Mouse (Mus musculus): ENCODE measurements at regions not wholly inside any gene's neighbourhood (a gene's known extent, or its start where the extent isn't known, plus 50 kb on each side); places are given as distances from the start of the nearest gene placed in this dataset.

- no peak for DNase-seq (ENCODE audit: low spot score in 2 of 2)
These were observed 336.8 kb upstream of the 4930535I16Rik start for GRCm38 (mm10) chr4:124254446-124255182.

GRCm38 (mm10) chr4:124241600-124241999 lies 323.8 kb upstream of the 4930535I16Rik start:
- DNase-seq (ENCODE audit: low spot score in 2 of 2), result no peak

GRCm38 (mm10) chr4:124236476-124236875 lies 318.7 kb upstream of the 4930535I16Rik start:
- DNase-seq (ENCODE audit: low spot score in 2 of 2), result peak in 1 of 2 experiments; percentile 11

DNA sequence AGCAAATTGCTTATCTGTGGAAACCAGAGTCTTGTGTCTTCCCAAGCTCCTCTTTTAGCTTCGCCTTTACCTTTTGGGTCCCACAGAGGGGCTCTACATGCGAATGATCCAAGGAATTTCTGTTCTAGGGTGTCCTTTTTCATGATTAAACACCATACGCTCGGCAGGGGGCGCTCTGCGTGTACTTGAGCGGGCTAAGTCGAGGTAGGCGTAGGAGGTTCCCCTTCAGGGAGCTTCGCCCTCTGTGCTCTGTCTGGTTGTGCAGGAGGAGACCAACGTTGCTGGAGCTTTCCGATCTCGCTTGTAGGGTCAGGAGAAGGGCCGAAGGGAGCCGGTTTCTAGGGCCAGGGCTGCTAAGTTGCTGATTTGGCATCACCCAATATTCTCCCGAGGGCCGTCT lies 310.7 kb upstream of the 4930535I16Rik start:
- peak in 1 of 2 experiments; percentile 77 for DNase-seq (ENCODE audit: low spot score in 2 of 2)

GRCm38 (mm10) chr4:124223646-124224500 lies 306.1 kb upstream of the 4930535I16Rik start:
- DNase-seq (ENCODE audit: low spot score in 2 of 2), result no peak

GRCm38 (mm10) chr4:124221736-124222135 lies 303.9 kb upstream of the 4930535I16Rik start:
- DNase-seq (ENCODE audit: low spot score in 2 of 2), result no peak

DNA sequence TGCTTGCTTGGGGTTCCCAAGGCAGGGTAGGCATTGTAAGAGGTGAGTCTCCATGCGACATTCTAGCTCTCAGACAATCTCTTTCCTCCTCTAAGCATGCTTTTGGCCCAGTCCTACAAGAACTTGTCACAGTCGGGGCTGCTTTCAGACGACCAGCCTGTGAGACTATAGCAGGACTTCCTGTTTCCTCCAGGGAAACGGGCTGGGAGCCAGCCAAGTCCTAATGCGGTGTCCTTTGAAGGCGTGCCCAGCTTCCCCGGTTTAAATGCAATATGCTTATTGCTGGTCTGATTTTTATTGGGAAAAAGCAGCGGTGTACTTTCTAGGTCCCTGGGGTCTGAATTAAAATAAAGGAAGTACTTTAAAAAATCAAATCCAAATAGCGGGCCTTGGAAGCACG lies 299.4 kb upstream of the 4930535I16Rik start:
- DNase-seq (ENCODE audit: low spot score in 2 of 2), result no peak

GRCm38 (mm10) chr4:124216351-124216750 lies 298.5 kb upstream of the 4930535I16Rik start:
- no peak for DNase-seq (ENCODE audit: low spot score in 2 of 2)

DNA sequence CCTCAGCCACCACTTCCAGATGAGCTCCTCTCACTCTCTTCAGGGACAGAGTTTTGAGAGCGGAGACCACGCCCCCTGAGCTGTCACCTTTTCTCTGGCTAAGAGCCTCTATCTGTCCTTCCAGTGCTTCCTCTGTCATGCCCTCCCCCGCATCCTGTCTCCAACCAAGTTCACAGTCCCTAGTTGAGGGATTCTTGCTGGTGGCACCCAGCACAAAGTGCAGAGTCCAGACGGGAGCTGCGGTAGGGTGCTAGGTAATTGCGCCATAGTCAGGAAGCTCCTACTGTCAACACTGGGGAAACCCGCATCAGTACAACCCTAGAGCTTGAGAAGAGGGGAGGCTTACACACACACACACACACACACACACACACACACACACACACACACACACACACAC lies 297.3 kb upstream of the 4930535I16Rik start:
- DNase-seq (ENCODE audit: low spot score in 2 of 2), result no peak

- DNase-seq (ENCODE audit: low spot score in 2 of 2), result peak in 1 of 2 experiments; percentile 68
These were observed 292.3 kb upstream of the 4930535I16Rik start for GRCm38 (mm10) chr4:124210103-124210502.

DNA sequence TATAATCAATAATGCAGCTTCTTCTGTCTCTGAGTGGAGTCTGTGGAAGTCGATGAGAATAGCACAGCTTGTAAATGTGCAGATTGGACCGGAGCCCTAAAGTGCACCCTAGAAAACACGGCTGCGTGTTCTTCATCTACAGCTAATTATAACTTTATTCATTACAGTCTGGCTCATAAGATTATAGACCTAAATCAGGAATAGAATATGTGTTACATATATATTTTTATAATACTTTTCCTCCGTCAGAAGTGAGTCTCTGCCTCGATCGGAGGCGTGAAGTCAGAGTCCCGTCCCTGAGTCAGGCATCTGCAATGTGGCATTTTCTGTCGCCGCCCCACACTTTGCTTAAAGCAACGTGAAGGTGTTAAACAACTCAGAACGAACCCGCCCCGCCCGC lies 288.7 kb upstream of the 4930535I16Rik start:
- DNase-seq (ENCODE audit: low spot score in 2 of 2), result peak; percentile 48 to 55

- DNase-seq (ENCODE audit: low spot score in 2 of 2), result no peak
These were observed 285.9 kb upstream of the 4930535I16Rik start for GRCm38 (mm10) chr4:124203736-124204135.

GRCm38 (mm10) chr4:124199884-124200844 lies 282.3 kb upstream of the 4930535I16Rik start:
- DNase-seq (ENCODE audit: low spot score in 2 of 2), result no peak

DNA sequence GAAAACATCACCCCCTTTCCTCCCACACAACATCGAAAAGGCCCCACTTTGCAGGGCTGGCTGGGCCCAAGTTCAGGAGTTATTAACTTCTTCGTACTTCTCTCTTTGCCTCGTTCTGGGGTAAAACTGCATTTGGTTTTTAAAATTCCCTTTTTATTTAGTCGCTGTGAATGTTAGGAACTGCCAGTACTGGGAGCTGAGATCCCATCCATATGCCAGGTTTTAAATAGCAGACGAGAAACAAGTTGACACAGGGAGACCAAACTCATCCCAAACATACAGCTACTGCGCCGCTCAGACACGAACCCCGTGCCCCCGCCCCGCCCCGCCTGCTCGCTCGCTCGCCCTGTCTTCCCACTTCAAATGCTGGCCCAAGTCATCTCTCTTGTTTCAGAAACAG lies 281.0 kb upstream of the 4930535I16Rik start:
- DNase-seq (ENCODE audit: low spot score in 2 of 2), result peak in 1 of 2 experiments; percentile 23

GRCm38 (mm10) chr4:124196711-124197110 lies 278.9 kb upstream of the 4930535I16Rik start:
- DNase-seq (ENCODE audit: low spot score in 2 of 2), result no peak

- DNase-seq (ENCODE audit: low spot score in 2 of 2), result no peak
These were observed 275.4 kb upstream of the 4930535I16Rik start for GRCm38 (mm10) chr4:124193059-124193721.

- no peak for DNase-seq (ENCODE audit: low spot score in 2 of 2)
These were observed 273.0 kb upstream of the 4930535I16Rik start for GRCm38 (mm10) chr4:124190775-124191174.

DNA sequence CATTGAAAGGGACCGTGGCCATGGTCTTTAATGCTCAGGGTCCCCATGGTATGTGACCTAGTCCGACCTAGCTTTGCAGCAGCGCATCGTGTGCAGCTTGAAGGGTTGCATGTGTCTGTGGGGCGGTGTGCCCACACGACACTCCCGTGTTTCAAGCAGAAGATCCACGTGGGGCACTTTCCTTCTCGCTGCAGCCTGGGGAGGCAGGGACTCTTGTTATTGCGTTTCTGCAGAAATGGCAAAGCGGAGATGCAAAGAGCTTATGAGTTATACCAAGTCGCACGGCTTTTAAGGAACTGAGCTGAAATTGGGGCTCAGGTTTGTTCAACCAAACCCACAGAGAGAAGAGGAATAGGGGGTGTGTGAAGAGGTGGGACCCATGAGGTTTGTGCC lies 272.2 kb upstream of the 4930535I16Rik start:
- peak; percentile 39 to 44 for DNase-seq (ENCODE audit: low spot score in 2 of 2)

- peak; percentile 30 to 46 for DNase-seq (ENCODE audit: low spot score in 2 of 2)
These were observed 271.6 kb upstream of the 4930535I16Rik start for GRCm38 (mm10) chr4:124189352-124189992.

- DNase-seq (ENCODE audit: low spot score in 2 of 2), result no peak
These were observed 269.3 kb upstream of the 4930535I16Rik start for GRCm38 (mm10) chr4:124187108-124187507.

- DNase-seq (ENCODE audit: low spot score in 2 of 2), result no peak
These were observed 263.5 kb upstream of the 4930535I16Rik start for GRCm38 (mm10) chr4:124181335-124181734.

Data from left cerebral cortex, adult 9 months (tissue).